Mouse (Mus musculus) hindbrain, postnatal 0 days (tissue): ENCODE results near the gene Mars. TPM values are rescaled to one million over a fixed set of nuclear protein-coding genes. Genes with fewer than 3 reads are reported as not detected.

Source experiments
- ATAC-seq: fragments of 200-750 bp; cut with Nextera tagmentation; 2 replicates; pipeline ENCODE4 v1.8.0; 2017; ENCODE audit warnings: mild to moderate bottlenecking, moderate TSS enrichment, moderate library complexity
- DNase-seq: peaks from one replicate; pipeline ENCODE4 v3.0.0-alpha.2; 2015; ENCODE audit warnings: low spot score
- H3K27ac ChIP-seq: fragments of 300-500 bp; sonication (generic); 2 replicates; pipeline ENCODE4 v1.5.1; 2014; ENCODE audit warnings: mild to moderate bottlenecking
- H3K27me3 ChIP-seq: fragments of 300-500 bp; sonication (generic); 2 replicates; pipeline ENCODE4 v1.6.1; 2014; ENCODE audit warnings: low read length, mixed read lengths; ENCODE audit not compliant: insufficient read depth
- H3K36me3 ChIP-seq: fragments of 300-500 bp; sonication (generic); 2 replicates; pipeline ENCODE4 v1.6.1; 2014; ENCODE audit warnings: low read length, mixed read lengths; ENCODE audit not compliant: insufficient read depth
- H3K4me1 ChIP-seq: fragments of 300-500 bp; sonication (generic); 2 replicates; pipeline ENCODE4 v1.6.1; 2014; ENCODE audit warnings: antibody characterized with exemption, low read length, mixed read lengths; ENCODE audit not compliant: insufficient read depth
- H3K4me2 ChIP-seq: fragments of 300-500 bp; sonication (generic); 2 replicates; pipeline ENCODE4 v1.6.1; 2014; ENCODE audit warnings: low read depth, mild to moderate bottlenecking, low read length, moderate library complexity, mixed read lengths
- H3K4me3 ChIP-seq: fragments of 300-500 bp; sonication (generic); 2 replicates; pipeline ENCODE4 v1.5.1; 2014; ENCODE audit warnings: low read length
- H3K9ac ChIP-seq: fragments of 300-500 bp; sonication (generic); replicated peaks from 2 replicates; pipeline ENCODE4 v1.6.1; 2014; ENCODE audit warnings: mild to moderate bottlenecking, low read length, moderate library complexity, mixed read lengths
- H3K9me3 ChIP-seq: fragments of 300-500 bp; sonication (generic); 2 replicates; pipeline ENCODE4 v1.6.1; 2016; ENCODE audit warnings: low read length, mixed read lengths
- CTCF ChIP-seq: IDR thresholded peaks from 2 replicates; pipeline ENCODE4 v1.5.1; 2016; ENCODE audit warnings: antibody characterized with exemption, control low read depth, low read depth
- WGBS: fragments of 180-500 bp; shearing (Covaris S2); extraction: QIAGEN DNeasy Blood & Tissue Kit; methylation state at CpG from one replicate; pipeline ENCODE4 v1.1.7; 2014; 5-methylcytosine and 5-hydroxymethylcytosine counted together
- polyA plus RNA-seq: library from polyadenylated mRNA; unstranded; fragments of >200 nt; fragmentation: Nextera tagmentation; extraction: Ambion mirVana; gene quantifications from 2 replicates; pipeline ENCODE4 v1.2.1, GENCODE M21; 2015
- total RNA-seq: library from RNA; depleted of rRNA; stranded (reverse); fragments of >200 nt; gene quantifications from 2 replicates; pipeline ENCODE4 v1.2.3, GENCODE M21; 2014; rRNA removed

Mars gene
- total and polyA plus RNA-seq, 2 experiments from 2014 or later = 90.4 to 104 TPM

DNA sequence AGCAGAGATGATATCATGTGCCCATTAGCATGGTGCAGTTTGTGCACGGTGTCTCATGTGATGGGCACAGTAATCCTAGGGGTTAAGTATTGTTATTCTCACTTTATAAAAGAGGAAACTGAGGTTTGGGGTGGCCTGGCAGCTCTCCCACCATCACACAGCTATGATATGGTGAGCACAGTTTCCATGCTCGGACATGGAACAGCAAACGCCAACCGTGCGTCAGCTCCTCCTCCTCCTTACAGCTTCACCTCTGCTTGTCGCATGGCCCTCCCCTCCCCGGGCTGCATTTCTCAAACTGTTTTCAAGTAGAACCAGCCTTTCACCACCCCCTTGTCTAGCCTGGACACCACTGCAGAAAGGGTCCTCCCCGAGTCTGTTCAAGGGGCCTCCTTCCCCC lies 53.1 kb downstream of the Mars start:
- ATAC-seq (no peak), DNase-seq (no peak)
- Histone ChIP-seq H3K4me2 (peak overlapping the region; percentile 73), H3K4me1 (peaks cover 9% of the 10 kb centered on the region; the same call in 1 of the 2 replicates), H3K27ac (no peak overlapping the region), H3K27me3 (no peaks in the 10 kb centered on the region), H3K36me3 (0 out of 2 replicates have a peak, but pooled peaks cover 7% of the 10 kb centered on the region), H3K9me3 (no peaks in the 10 kb centered on the region), H3K9ac (no peak overlapping the region), H3K4me3 (no peak overlapping the region)
- WGBS = 72% methylated on average over 8 of the region's 8 CpGs
- no peak for TF ChIP-seq CTCF

DNA sequence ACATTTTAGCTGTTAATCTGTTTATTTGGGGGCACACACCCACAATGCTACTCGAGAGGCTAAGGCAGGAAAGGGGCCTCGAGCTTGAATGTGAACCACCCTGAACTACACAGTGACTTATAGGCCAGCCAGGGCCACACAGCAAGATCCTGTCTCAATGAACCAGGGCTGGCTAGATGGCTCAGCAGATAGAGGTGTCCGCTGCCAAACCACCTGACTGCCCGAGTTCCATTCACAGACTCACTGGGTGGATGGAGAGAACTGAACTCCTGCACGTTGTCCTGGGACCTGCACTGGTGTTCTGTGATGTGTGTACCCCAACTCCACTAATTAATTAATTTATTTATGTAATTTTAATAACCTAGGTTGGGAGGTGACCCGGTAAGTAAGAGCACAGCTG lies 53.8 kb downstream of the Mars start:
- ATAC-seq (no peak), DNase-seq (no peak)
- Histone ChIP-seq H3K4me2 (no peak overlapping the region), H3K27me3 (no peaks in the 10 kb centered on the region), H3K36me3 (0 out of 2 replicates have a peak, but pooled peaks cover 7% of the 10 kb centered on the region), H3K9ac (no peak overlapping the region), H3K4me1 (peaks cover 9% of the 10 kb centered on the region; the same call in 1 of the 2 replicates), H3K27ac (no peak overlapping the region), H3K9me3 (no peaks in the 10 kb centered on the region), H3K4me3 (no peak overlapping the region)
- TF ChIP-seq CTCF = no peak
- 82% methylated on average over 6 of the region's 6 CpGs for WGBS

DNA sequence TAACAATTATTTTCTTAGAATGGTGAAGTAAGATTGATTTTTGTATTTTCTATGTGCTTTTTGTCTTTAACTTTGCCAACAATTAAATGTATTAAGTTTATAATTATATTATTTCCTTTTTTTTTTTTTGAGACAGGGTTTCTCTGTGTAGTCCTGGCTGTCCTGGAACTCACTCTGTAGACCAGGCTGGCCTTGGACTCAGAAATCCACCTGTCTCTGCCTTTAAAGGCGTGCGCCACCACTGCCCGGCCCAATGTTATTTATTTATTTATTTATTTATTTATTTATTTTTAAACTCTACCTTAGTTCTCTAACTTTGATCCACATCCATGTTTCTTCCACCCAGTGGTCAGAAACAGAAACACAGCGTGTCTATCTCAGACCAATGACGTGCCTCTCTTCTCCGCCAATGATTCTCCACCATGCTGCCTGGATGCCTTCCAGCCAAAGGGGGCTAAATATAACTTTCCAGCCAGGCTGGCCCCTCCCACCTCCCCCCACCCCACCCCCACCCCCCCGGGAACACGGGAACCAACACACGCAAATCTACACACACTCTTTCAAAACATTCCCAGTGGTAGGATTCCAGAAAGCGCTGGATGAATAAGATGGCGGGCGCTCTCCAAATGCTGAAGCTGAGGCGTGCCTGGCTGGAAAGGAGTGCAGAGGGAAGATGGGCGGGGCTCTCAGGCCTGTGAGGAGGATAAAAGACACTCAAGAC lies 55.8 kb downstream of the Mars start:
- Histone ChIP-seq H3K27ac (no peak overlapping the region), H3K4me1 (peaks cover 5% of the 10 kb centered on the region; the same call in 1 of the 2 replicates)

DNA sequence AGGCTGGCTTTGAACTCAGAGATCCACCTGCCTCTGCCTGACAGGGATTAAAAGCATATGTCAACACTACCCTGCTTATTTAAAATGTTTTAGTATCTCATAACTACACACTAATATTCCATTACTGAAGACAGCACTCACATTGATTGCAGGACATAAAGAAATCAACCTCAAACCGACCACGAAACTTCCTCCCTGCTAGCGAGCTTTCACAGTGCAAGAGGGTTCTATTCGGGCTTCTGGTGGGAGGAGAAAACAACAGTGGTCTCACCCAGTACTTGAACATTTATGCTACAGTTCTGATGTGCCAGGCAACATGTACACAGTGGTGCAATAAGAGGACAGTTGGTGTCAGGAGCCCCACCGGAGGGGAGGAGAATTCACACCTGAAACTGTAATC lies 60.8 kb downstream of the Mars start:
- H3K36me3 ChIP-seq = peaks cover 20% of the 10 kb centered on the region
- no peak for TF ChIP-seq CTCF

More for the DNA sequence above, 55.8 kb downstream of the Mars start:
- Histone ChIP-seq H3K27me3 (no peaks in the 10 kb centered on the region), H3K4me3 (no peak overlapping the region), H3K4me2 (peak overlapping the region; percentile 33), H3K9ac (no peak overlapping the region), H3K36me3 (0 out of 2 replicates have a peak, but pooled peaks cover 7% of the 10 kb centered on the region), H3K9me3 (no peaks in the 10 kb centered on the region)
- DNase-seq (peak; percentile 80), ATAC-seq (peak; percentile 81)
- TF ChIP-seq CTCF = peak; percentile 44
- 25% methylated on average over 14 of the region's 14 CpGs for WGBS

More for the DNA sequence above, 60.8 kb downstream of the Mars start:
- Histone ChIP-seq H3K4me1 (no peaks in the 10 kb centered on the region), H3K4me3 (no peak overlapping the region), H3K9me3 (no peaks in the 10 kb centered on the region), H3K27me3 (no peaks in the 10 kb centered on the region), H3K9ac (no peak overlapping the region), H3K4me2 (no peak overlapping the region), H3K27ac (no peak overlapping the region)
- no peak for DNase-seq
- WGBS = 84% methylated on average over 5 of the region's 5 CpGs
- no peak for ATAC-seq

Other genes with a start within 250 kb of the Mars start
- 483 and 524 TPM in 2 replicates for gene Cdk4, start 248.3 kb downstream of the Mars start, total RNA-seq
- gene Cdk4, start 248.3 kb downstream of the Mars start, polyA plus RNA-seq = 519 and 563 TPM in 2 replicates
- 113 and 129 TPM in 2 replicates for gene Tspan31, start 241.5 kb downstream of the Mars start, total RNA-seq
- 105 and 107 TPM in 2 replicates for gene Tspan31, start 241.5 kb downstream of the Mars start, polyA plus RNA-seq
- 229 and 238 TPM in 2 replicates for gene Agap2, start 236.5 kb downstream of the Mars start, total RNA-seq
- gene Agap2, start 236.5 kb downstream of the Mars start, polyA plus RNA-seq = 4.1 and 4.9 TPM in 2 replicates
- 118 and 119 TPM in 2 replicates for gene Os9, start 190.7 kb downstream of the Mars start, total RNA-seq
- gene Os9, start 190.7 kb downstream of the Mars start, polyA plus RNA-seq = 128 and 129 TPM in 2 replicates
- 111 and 112 TPM in 2 replicates for gene B4galnt1, start 146.6 kb downstream of the Mars start, total RNA-seq
- 56.7 and 65.3 TPM in 2 replicates for gene B4galnt1, start 146.6 kb downstream of the Mars start, polyA plus RNA-seq
- 0.31 TPM in 1 of 2 replicates, not detected in the other for gene Slc26a10, start 131.1 kb downstream of the Mars start, total RNA-seq
- gene Slc26a10, start 131.1 kb downstream of the Mars start, polyA plus RNA-seq = 0.79 and 1.1 TPM in 2 replicates
- 61.0 and 65.4 TPM in 2 replicates for gene Arhgef25, start 121.7 kb downstream of the Mars start, total RNA-seq
- 20.3 and 21.6 TPM in 2 replicates for gene Arhgef25, start 121.7 kb downstream of the Mars start, polyA plus RNA-seq
- 233 and 240 TPM in 2 replicates for gene Dtx3, start 116.1 kb downstream of the Mars start, total RNA-seq
- gene Dtx3, start 116.1 kb downstream of the Mars start, polyA plus RNA-seq = 170 and 185 TPM in 2 replicates
- gene Pip4k2c, start 100.2 kb downstream of the Mars start, total RNA-seq = 18.3 and 22.8 TPM in 2 replicates
- gene Pip4k2c, start 100.2 kb downstream of the Mars start, polyA plus RNA-seq = 19.9 and 20.2 TPM in 2 replicates
- gene Kif5a, start 48.4 kb downstream of the Mars start, total RNA-seq = 231 and 249 TPM in 2 replicates
- gene Kif5a, start 48.4 kb downstream of the Mars start, polyA plus RNA-seq = 98.4 and 103 TPM in 2 replicates
- gene Dctn2, start 45.4 kb downstream of the Mars start, total RNA-seq = 314 and 348 TPM in 2 replicates
- gene Dctn2, start 45.4 kb downstream of the Mars start, polyA plus RNA-seq = 319 and 323 TPM in 2 replicates
- gene Mbd6, start 22.8 kb downstream of the Mars start, total RNA-seq = 8.1 and 11.2 TPM in 2 replicates
- gene Mbd6, start 22.8 kb downstream of the Mars start, polyA plus RNA-seq = 8.3 and 11.5 TPM in 2 replicates
- gene Arhgap9, start 10.2 kb upstream of the Mars start, total RNA-seq = 1.0 and 1.5 TPM in 2 replicates
- gene Arhgap9, start 10.2 kb upstream of the Mars start, polyA plus RNA-seq = 1.2 and 1.3 TPM in 2 replicates
- 10.9 and 13.0 TPM in 2 replicates for gene Gli1, start 30.2 kb upstream of the Mars start, total RNA-seq
- gene Gli1, start 30.2 kb upstream of the Mars start, polyA plus RNA-seq = 2.7 TPM in 2 replicates
- gene Inhbe, start 42.6 kb upstream of the Mars start, total RNA-seq = not detected in 2 replicates
- gene Inhbe, start 42.6 kb upstream of the Mars start, polyA plus RNA-seq = not detected in 2 replicates
- gene Inhbc, start 58.6 kb upstream of the Mars start, total RNA-seq = not detected in 2 replicates
- gene Inhbc, start 58.6 kb upstream of the Mars start, polyA plus RNA-seq = not detected in 2 replicates
- gene R3hdm2, start 68.5 kb upstream of the Mars start, total RNA-seq = 47.7 and 60.6 TPM in 2 replicates
- 39.3 and 47.6 TPM in 2 replicates for gene R3hdm2, start 68.5 kb upstream of the Mars start, polyA plus RNA-seq
- 0.68 and 3.7 TPM in 2 replicates for gene Stac3, start 189.9 kb upstream of the Mars start, total RNA-seq
- 1.4 and 1.7 TPM in 2 replicates for gene Stac3, start 189.9 kb upstream of the Mars start, polyA plus RNA-seq
- 11.0 and 21.9 TPM in 2 replicates for gene Ndufa4l2, start 203.2 kb upstream of the Mars start, total RNA-seq
- 16.7 and 17.4 TPM in 2 replicates for gene Ndufa4l2, start 203.2 kb upstream of the Mars start, polyA plus RNA-seq
- 66.1 and 91.1 TPM in 2 replicates for gene Shmt2, start 210.7 kb upstream of the Mars start, total RNA-seq
- gene Shmt2, start 210.7 kb upstream of the Mars start, polyA plus RNA-seq = 49.7 and 49.9 TPM in 2 replicates
- 26.0 and 33.5 TPM in 2 replicates for gene Nxph4, start 222.8 kb upstream of the Mars start, total RNA-seq
- gene Nxph4, start 222.8 kb upstream of the Mars start, polyA plus RNA-seq = 134 and 146 TPM in 2 replicates